ENCODE assay signal across 8 mouse cellular contexts in the genomic region with DNA sequence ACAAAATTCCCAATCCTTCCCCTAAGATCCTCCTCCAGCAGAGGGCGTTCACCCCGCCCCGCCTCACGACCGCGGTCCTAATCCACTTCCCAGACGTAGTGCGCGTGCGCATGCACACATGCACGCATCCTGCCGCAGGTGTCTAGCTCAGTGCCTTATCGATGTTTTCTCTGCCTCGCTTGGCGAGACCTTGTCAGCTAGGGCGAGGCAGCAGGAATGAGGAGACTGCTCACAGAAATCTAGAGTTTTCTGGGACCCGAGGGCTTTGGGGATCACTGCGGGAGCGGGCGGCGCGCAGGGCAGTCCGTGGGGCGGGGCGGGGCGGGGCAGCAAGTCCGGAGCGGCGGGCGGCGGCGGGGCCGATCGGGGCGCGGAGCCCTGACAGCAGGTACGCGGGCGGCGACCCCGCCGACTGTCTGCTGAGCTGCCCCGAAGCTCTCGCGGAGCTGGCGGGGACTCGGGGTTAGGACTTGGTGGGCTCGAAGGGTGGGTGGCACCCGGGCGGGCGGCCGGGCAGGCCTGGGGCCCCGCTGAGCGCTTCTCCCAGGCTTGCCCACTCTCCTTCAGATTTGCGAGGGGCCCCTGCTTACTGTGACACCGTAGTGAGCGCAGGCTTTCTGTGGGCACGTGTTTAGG. TPM values are rescaled to one million over a fixed set of nuclear protein-coding genes. Genes with fewer than 3 reads are reported as not detected.
DNase-seq lines count a peak whose midpoint lies in the region; ATAC-seq lines count a peak whose summit lies in the region.

A gene (plus strand): TSS at position 314 of the 636 bp plus-strand sequence.

- DNase-seq in ZHBTc4 (ENCODE audit: low read depth, low spot score): peak; percentile 96
- DNase-seq in gastrocnemius, adult 8-10 months (ENCODE audit: low spot score in 2 of 2): peak; percentile 89 to 93
- peak; percentile 82 for DNase-seq in hindlimb bud, embryonic 11.5 days (ENCODE audit: extremely low spot score, low read depth, low spot score)
- DNase-seq in left cerebral cortex, adult 8-10 months (ENCODE audit: low spot score in 2 of 2): peak; percentile 88 to 90
- DNase-seq in right cerebral cortex, postnatal 10 days (ENCODE audit: low spot score in 2 of 2): peak; percentile 94 to 96
- peak; percentile 97 for DNase-seq in urinary bladder, postnatal 25 days (ENCODE audit: low spot score)

- peaks cover 20% of the 10 kb centered on the region for H3K27me3 ChIP-seq in megakaryocyte, embryonic 14.5 days (replicated peaks)

- peak; percentile 89 for ATAC-seq in common myeloid progenitor, adult 5-6 weeks (replicated peaks; ENCODE audit: low read depth, poor library complexity, severe bottlenecking)

- peak within 1 kb of the TSS; percentile 96 for H3K4me3 ChIP-seq in megakaryocyte, embryonic 14.5 days (replicated peaks)

- H3K36me3 ChIP-seq in megakaryocyte, embryonic 14.5 days (replicated peaks; ENCODE audit: low read length): peaks cover 6% of the 10 kb centered on the region

- peaks cover 76% of the 10 kb centered on the region for H3K4me1 ChIP-seq in megakaryocyte, embryonic 14.5 days

- H3K9me3 ChIP-seq in megakaryocyte, embryonic 14.5 days: no peaks in the 10 kb centered on the region

RNA-seq across cellular contexts. Expression of the gene that starts here (rescaled TPM):
- 50.2 and 52.2 TPM in 2 replicates for total RNA-seq in common myeloid progenitor, adult 5-6 weeks (2017)
- total RNA-seq in gastrocnemius, adult 8-10 months (2022): 100 to 1,000 TPM; 117 to 131 (median 127) TPM
- 100 to 1,000 TPM; 347 to 364 (median 356) TPM for total RNA-seq in left cerebral cortex, adult 8-10 months (2022)
- polyA plus RNA-seq in megakaryocyte, embryonic 14.5 days (2012; ENCODE audit: insufficient read depth, low replicate concordance): 113 and 905 TPM in 2 replicates

Comparison
In these comparisons a context has a peak if more than half of its experiments do, and no peak if none do; other contexts are left out.
1. Peak in every context shown above with its lines: DNase-seq, ATAC-seq and H3K4me3 ChIP-seq.